Mouse (Mus musculus) lung, embryonic 16.5 days (tissue): ENCODE results near the gene Fzd9. TPM values are rescaled to one million over a fixed set of nuclear protein-coding genes. Genes with fewer than 3 reads are reported as not detected.
A peak's percentile ranks its signal among the peaks of the same experiment; 100 is the strongest.

Experiments
- ATAC-seq: fragments of 200-750 bp; cut with Nextera tagmentation; 2 replicates; pipeline ENCODE4 v1.8.0; 2017; ENCODE audit warnings: low read depth, mild to moderate bottlenecking, moderate library complexity
- H3K27ac ChIP-seq: fragments of 300-500 bp; sonication (generic); 2 replicates; pipeline ENCODE4 v1.5.1; 2014; ENCODE audit warnings: mild to moderate bottlenecking, control low read depth, low read length
- H3K27me3 ChIP-seq: fragments of 300-500 bp; sonication (generic); 2 replicates; pipeline ENCODE4 v1.6.1; 2014; ENCODE audit warnings: low read depth, low read length, mixed read lengths; ENCODE audit not compliant: control insufficient read depth, insufficient read depth
- H3K36me3 ChIP-seq: fragments of 300-500 bp; sonication (generic); 2 replicates; pipeline ENCODE4 v1.6.1; 2014; ENCODE audit warnings: low read length; ENCODE audit not compliant: control insufficient read depth, insufficient read depth
- H3K4me1 ChIP-seq: fragments of 300-500 bp; sonication (generic); replicated peaks from 2 replicates; pipeline ENCODE4 v1.6.1; 2014; ENCODE audit warnings: low read length, mixed read lengths; ENCODE audit not compliant: control insufficient read depth, insufficient read depth
- H3K4me2 ChIP-seq: fragments of 300-500 bp; sonication (generic); 2 replicates; pipeline ENCODE4 v1.6.1; 2014; ENCODE audit warnings: low read depth, low read length, control low read depth
- H3K4me3 ChIP-seq: fragments of 300-500 bp; sonication (generic); 2 replicates; pipeline ENCODE4 v1.5.1; 2014; ENCODE audit warnings: mild to moderate bottlenecking, low read length, control low read depth
- H3K9ac ChIP-seq: fragments of 300-500 bp; sonication (generic); 2 replicates; pipeline ENCODE4 v1.6.1; 2014; ENCODE audit warnings: low read length, control low read depth
- H3K9me3 ChIP-seq: fragments of 300-500 bp; sonication (generic); 2 replicates; pipeline ENCODE4 v1.6.1; 2016; ENCODE audit warnings: low read length; ENCODE audit not compliant: control insufficient read depth
- WGBS: fragments of 180-500 bp; shearing (Covaris S2); extraction: QIAGEN DNeasy Blood & Tissue Kit; methylation state at CpG from one replicate; pipeline ENCODE4 v1.1.7; 2014; 5-methylcytosine and 5-hydroxymethylcytosine counted together
- polyA plus RNA-seq: library from polyadenylated mRNA; unstranded; fragments of >200 nt; fragmentation: Nextera tagmentation; extraction: Ambion mirVana; gene quantifications from 2 replicates; pipeline ENCODE4 v1.2.1, GENCODE M21; 2015

Fzd9 gene
- polyA plus RNA-seq, 1 experiment from 2014 or later, result 1.1 TPM

GRCm38 (mm10) chr5:135256166-135256565, 5.1 kb upstream of the Fzd9 start:
- no peak overlapping the region for H3K27ac ChIP-seq
- no peaks in the 10 kb centered on the region; the same call in 1 of the 2 replicates for H3K27me3 ChIP-seq
- H3K4me2 ChIP-seq, result no peak overlapping the region
- no peak for ATAC-seq
- no peaks in the 10 kb centered on the region; the same call in 1 of the 2 replicates for H3K9me3 ChIP-seq
- peaks cover 13% of the 10 kb centered on the region for H3K4me1 ChIP-seq
- H3K36me3 ChIP-seq, result no peaks in the 10 kb centered on the region
- WGBS, result 74% methylated on average over 3 of the region's 3 CpGs
- no peak overlapping the region for H3K9ac ChIP-seq
- H3K4me3 ChIP-seq, result no peak overlapping the region

DNA sequence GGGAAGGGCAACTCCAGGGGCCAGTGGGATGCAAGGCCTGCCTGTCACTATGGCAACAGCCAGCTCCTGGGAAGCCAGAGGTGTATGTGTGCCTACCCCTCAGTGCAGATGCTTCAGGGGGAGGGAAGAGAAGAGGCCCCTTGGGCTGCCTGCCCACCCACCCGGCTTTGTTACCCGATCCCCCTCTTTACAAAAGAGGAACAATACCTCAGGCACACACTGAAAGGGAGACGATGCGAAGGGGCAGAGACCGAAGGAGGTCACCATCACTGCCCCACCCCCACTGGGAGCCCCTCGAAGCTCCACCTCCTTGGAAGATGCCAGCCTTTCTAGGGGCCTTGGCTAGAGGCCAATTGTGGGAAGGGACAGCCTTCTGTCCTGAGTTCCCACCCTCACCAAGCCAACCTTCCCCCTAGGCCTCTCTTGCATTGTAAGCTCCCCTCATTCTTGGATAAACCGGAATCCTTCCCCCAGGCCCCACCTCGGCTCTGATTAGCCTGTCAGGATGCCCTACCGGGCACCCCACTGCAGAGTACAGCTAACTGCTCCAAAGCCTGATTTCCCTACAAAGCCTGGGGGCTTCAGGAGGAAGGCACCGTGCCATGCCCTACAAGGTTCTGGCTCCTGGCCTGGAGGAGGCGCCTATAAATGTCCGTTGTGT, 2.8 kb upstream of the Fzd9 start:
- Histone ChIP-seq H3K4me1 (peaks cover 22% of the 10 kb centered on the region), H3K27ac (no peak overlapping the region), H3K4me2 (no peak overlapping the region), H3K27me3 (peaks cover 18% of the 10 kb centered on the region), H3K36me3 (no peaks in the 10 kb centered on the region), H3K9me3 (no peaks in the 10 kb centered on the region; the same call in 1 of the 2 replicates), H3K4me3 (no peak overlapping the region), H3K9ac (no peak overlapping the region)
- ATAC-seq, result no peak
- 14% methylated on average over 12 of the region's 12 CpGs for WGBS

GRCm38 (mm10) chr5:135250186-135251078, 598 bp downstream of the Fzd9 start:
- H3K4me3 ChIP-seq, result peak overlapping the region; percentile 62
- WGBS, result 2% methylated on average over 79 of the region's 92 CpGs
- no peak overlapping the region for H3K27ac ChIP-seq
- ATAC-seq, result peak; percentile 67
- H3K36me3 ChIP-seq, result peaks cover 10% of the 10 kb centered on the region
- H3K4me1 ChIP-seq, result peaks cover 17% of the 10 kb centered on the region
- peak overlapping the region; percentile 99 for H3K4me2 ChIP-seq
- no peaks in the 10 kb centered on the region for H3K9me3 ChIP-seq
- H3K9ac ChIP-seq, result peak overlapping the region; percentile 62
- peaks cover 18% of the 10 kb centered on the region for H3K27me3 ChIP-seq

DNA sequence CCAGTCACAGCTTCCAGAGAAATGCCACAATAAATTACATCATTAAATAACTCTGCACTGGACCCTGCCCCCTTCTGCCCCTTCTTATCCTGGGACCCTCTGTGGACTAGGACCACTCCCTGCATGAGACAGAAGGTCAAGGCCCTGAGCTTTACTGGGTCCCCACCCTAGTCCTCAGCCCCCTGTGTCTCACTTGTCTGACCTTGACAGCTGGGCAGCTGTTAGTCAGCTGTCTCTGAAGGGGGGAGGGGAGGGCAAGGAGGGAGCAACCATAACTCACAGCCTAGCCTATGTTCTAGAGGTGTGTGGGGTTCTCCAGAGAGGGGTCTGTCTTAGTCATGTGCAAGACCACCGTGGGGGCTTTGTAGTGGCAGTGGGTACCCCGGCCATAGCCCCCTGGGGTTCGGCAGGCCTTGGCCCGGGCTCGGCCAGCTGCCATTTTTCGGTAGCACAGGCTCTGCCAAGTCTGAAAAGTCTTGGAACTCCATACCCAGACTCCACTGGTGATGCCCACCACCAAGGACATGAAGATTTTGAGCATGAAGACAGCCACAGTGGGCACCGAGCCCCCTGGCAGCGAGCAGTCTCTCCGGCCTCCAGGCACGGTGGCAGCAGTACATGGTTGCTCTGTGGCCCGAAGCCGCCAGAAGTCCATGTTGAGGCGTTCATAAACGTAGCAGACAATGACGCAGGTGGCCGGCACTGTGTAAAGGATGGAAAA, 1.9 kb downstream of the Fzd9 start:
- no peak for ATAC-seq

GRCm38 (mm10) chr5:135247337-135247736, 3.7 kb downstream of the Fzd9 start:
- H3K27me3 ChIP-seq, result peaks cover 18% of the 10 kb centered on the region
- no peak overlapping the region for H3K9ac ChIP-seq
- H3K9me3 ChIP-seq, result no peaks in the 10 kb centered on the region
- no peak overlapping the region for H3K4me2 ChIP-seq
- peaks cover 12% of the 10 kb centered on the region; the same call in 1 of the 2 replicates for H3K4me1 ChIP-seq
- 71% methylated on average over 9 of the region's 9 CpGs for WGBS
- H3K27ac ChIP-seq, result no peak overlapping the region
- ATAC-seq, result no peak
- H3K4me3 ChIP-seq, result no peak overlapping the region
- H3K36me3 ChIP-seq, result peaks cover 34% of the 10 kb centered on the region

More for the DNA sequence above, 1.9 kb downstream of the Fzd9 start:
- Histone ChIP-seq H3K4me1 (peaks cover 16% of the 10 kb centered on the region), H3K27me3 (peaks cover 18% of the 10 kb centered on the region), H3K9me3 (no peaks in the 10 kb centered on the region), H3K36me3 (peaks cover 21% of the 10 kb centered on the region), H3K27ac (no peak overlapping the region), H3K4me3 (no peak overlapping the region), H3K9ac (no peak overlapping the region), H3K4me2 (no peak overlapping the region)
- WGBS, result 78% methylated on average over 16 of the region's 16 CpGs

GRCm38 (mm10) chr5:135246531-135246930, 4.5 kb downstream of the Fzd9 start:
- Histone ChIP-seq H3K27ac (no peak overlapping the region), H3K9ac (no peak overlapping the region), H3K4me3 (no peak overlapping the region), H3K27me3 (peaks cover 18% of the 10 kb centered on the region), H3K4me1 (peaks cover 12% of the 10 kb centered on the region; the same call in 1 of the 2 replicates), H3K4me2 (no peak overlapping the region), H3K36me3 (peaks cover 42% of the 10 kb centered on the region), H3K9me3 (no peaks in the 10 kb centered on the region)
- no peak for ATAC-seq
- 62% methylated on average over 4 of the region's 4 CpGs for WGBS

GRCm38 (mm10) chr5:135243166-135243565, 7.9 kb downstream of the Fzd9 start:
- Histone ChIP-seq H3K4me1 (no peaks in the 10 kb centered on the region), H3K9ac (no peak overlapping the region), H3K9me3 (no peaks in the 10 kb centered on the region), H3K4me2 (no peak overlapping the region), H3K36me3 (peaks cover 73% of the 10 kb centered on the region), H3K4me3 (no peak overlapping the region), H3K27me3 (no peaks in the 10 kb centered on the region), H3K27ac (no peak overlapping the region)
- 97% methylated on average over 1 of the region's 1 CpGs for WGBS
- ATAC-seq, result no peak

- 94% methylated on average over 3 of the region's 3 CpGs for WGBS
- Histone ChIP-seq H3K27ac (no peak overlapping the region), H3K4me2 (no peak overlapping the region)
Measured at GRCm38 (mm10) chr5:135242608-135243007, 8.4 kb downstream of the Fzd9 start.

GRCm38 (mm10) chr5:135242136-135242535, 8.9 kb downstream of the Fzd9 start:
- H3K4me1 ChIP-seq, result no peaks in the 10 kb centered on the region
- no peaks in the 10 kb centered on the region for H3K27me3 ChIP-seq
- H3K27ac ChIP-seq, result no peak overlapping the region
- H3K4me2 ChIP-seq, result no peak overlapping the region
- WGBS, result 84% methylated on average over 12 of the region's 12 CpGs
- ATAC-seq, result no peak
- H3K4me3 ChIP-seq, result no peak overlapping the region
- no peaks in the 10 kb centered on the region for H3K9me3 ChIP-seq
- H3K9ac ChIP-seq, result no peak overlapping the region
- peaks cover 83% of the 10 kb centered on the region for H3K36me3 ChIP-seq

More at GRCm38 (mm10) chr5:135242608-135243007, 8.4 kb downstream of the Fzd9 start:
- H3K36me3 ChIP-seq, result peaks cover 78% of the 10 kb centered on the region
- H3K4me3 ChIP-seq, result no peak overlapping the region
- H3K27me3 ChIP-seq, result no peaks in the 10 kb centered on the region
- H3K9me3 ChIP-seq, result no peaks in the 10 kb centered on the region
- H3K9ac ChIP-seq, result no peak overlapping the region
- no peak for ATAC-seq
- no peaks in the 10 kb centered on the region for H3K4me1 ChIP-seq
